Mouse (Mus musculus) stomach, embryonic 15.5 days (tissue): ENCODE measurements around the gene Gcnt3. TPM values are rescaled to one million over a fixed set of nuclear protein-coding genes. Genes with fewer than 3 reads are reported as not detected.

Experiments used
- ATAC-seq: fragments of 200-750 bp; cut with Nextera tagmentation; 2 replicates; pipeline ENCODE4 v1.8.0; 2017; ENCODE audit warnings: low read depth, moderate number of reproducible peaks, moderate TSS enrichment; ENCODE audit not compliant: insufficient read depth, low FRiP score
- H3K27ac ChIP-seq: fragments of 300-500 bp; sonication (generic); 2 replicates; pipeline ENCODE4 v1.5.1; 2015; ENCODE audit warnings: mild to moderate bottlenecking, inconsistent platforms
- H3K27me3 ChIP-seq: fragments of 300-500 bp; sonication (generic); replicated peaks from 2 replicates; pipeline ENCODE4 v1.6.1; 2015; ENCODE audit warnings: inconsistent platforms
- H3K36me3 ChIP-seq: fragments of 300-500 bp; sonication (generic); 2 replicates; pipeline ENCODE4 v1.6.1; 2015; ENCODE audit warnings: inconsistent platforms
- H3K4me1 ChIP-seq: fragments of 300-500 bp; sonication (generic); 2 replicates; pipeline ENCODE4 v1.6.1; 2015; ENCODE audit warnings: inconsistent platforms
- H3K4me2 ChIP-seq: fragments of 300-500 bp; sonication (generic); 2 replicates; pipeline ENCODE4 v1.6.1; 2015; ENCODE audit warnings: mild to moderate bottlenecking, inconsistent platforms
- H3K4me3 ChIP-seq: fragments of 300-500 bp; sonication (generic); replicated peaks from 2 replicates; pipeline ENCODE4 v1.5.1; 2015; ENCODE audit warnings: inconsistent platforms
- H3K9ac ChIP-seq: fragments of 300-500 bp; sonication (generic); 2 replicates; pipeline ENCODE4 v1.6.1; 2015; ENCODE audit warnings: inconsistent platforms
- H3K9me3 ChIP-seq: fragments of 300-500 bp; sonication (generic); 2 replicates; pipeline ENCODE4 v1.6.1; 2016; ENCODE audit warnings: inconsistent platforms
- WGBS: fragments of 180-500 bp; shearing (Covaris S2); methylation state at CpG from one replicate; pipeline ENCODE4 v1.1.7; 2015; 5-methylcytosine and 5-hydroxymethylcytosine counted together
- polyA plus RNA-seq: library from polyadenylated mRNA; unstranded; fragments of >200 nt; fragmentation: Nextera tagmentation; extraction: Ambion mirVana; gene quantifications from 2 replicates; pipeline ENCODE4 v1.2.1, GENCODE M21; 2015

The Gcnt3 gene
- polyA plus RNA-seq, 1 experiment from 2014 or later, result 12.0 TPM

- Histone ChIP-seq H3K4me3 (no peak overlapping the region), H3K27ac (no peak overlapping the region), H3K27me3 (no peaks in the 10 kb centered on the region), H3K36me3 (peaks cover 3% of the 10 kb centered on the region; the same call in 1 of the 2 replicates), H3K9me3 (no peaks in the 10 kb centered on the region), H3K4me1 (0 out of 2 replicates have a peak, but pooled peaks cover 3% of the 10 kb centered on the region), H3K4me2 (no peak overlapping the region), H3K9ac (no peak overlapping the region)
- no peak for ATAC-seq
These were observed 19.0 kb downstream of the Gcnt3 start for GRCm38 (mm10) chr9:70018879-70019278.

GRCm38 (mm10) chr9:70015632-70016031, 22.3 kb downstream of the Gcnt3 start:
- WGBS, result 92% methylated on average over 2 of the region's 2 CpGs
- Histone ChIP-seq H3K27me3 (no peaks in the 10 kb centered on the region), H3K36me3 (peaks cover 3% of the 10 kb centered on the region; the same call in 1 of the 2 replicates), H3K9me3 (no peaks in the 10 kb centered on the region), H3K4me2 (no peak overlapping the region), H3K9ac (no peak overlapping the region), H3K4me1 (peaks cover 13% of the 10 kb centered on the region), H3K4me3 (no peak overlapping the region), H3K27ac (no peak overlapping the region)
- ATAC-seq, result no peak

- peaks cover 13% of the 10 kb centered on the region for H3K4me1 ChIP-seq
- no peaks in the 10 kb centered on the region for H3K27me3 ChIP-seq
- H3K4me3 ChIP-seq, result peak within 1 kb of the TSS; percentile 89
- peak within 1 kb of the TSS; percentile 94 for H3K9ac ChIP-seq
- peaks cover 13% of the 10 kb centered on the region; the same call in 1 of the 2 replicates for H3K36me3 ChIP-seq
- peak within 1 kb of the TSS; percentile 92 for H3K27ac ChIP-seq
- peak; percentile 97 for ATAC-seq
- WGBS, result 0% methylated on average over 46 of the region's 57 CpGs
- no peaks in the 10 kb centered on the region for H3K9me3 ChIP-seq
- peak within 1 kb of the TSS; percentile 67 for H3K4me2 ChIP-seq
These were observed 25.4 kb downstream of the Gcnt3 start, which contains the start of gene Gtf2a2 for GRCm38 (mm10) chr9:70012408-70012901. Gene Gtf2a2 (plus strand): TSS chr9:70012550.

- Histone ChIP-seq H3K4me1 (peaks cover 13% of the 10 kb centered on the region), H3K9me3 (no peaks in the 10 kb centered on the region), H3K9ac (peak overlapping the region; percentile 94; the same call in 1 of the 2 replicates), H3K36me3 (peaks cover 10% of the 10 kb centered on the region; the same call in 1 of the 2 replicates), H3K4me3 (peak overlapping the region; percentile 89), H3K27ac (peak overlapping the region; percentile 92), H3K27me3 (no peaks in the 10 kb centered on the region), H3K4me2 (peak overlapping the region; percentile 57)
- WGBS, result 62% methylated on average over 14 of the region's 14 CpGs
- ATAC-seq, result 0 out of 2 replicates have a peak, but pooled peaks have one; percentile 9
These were observed 26.1 kb downstream of the Gcnt3 start for GRCm38 (mm10) chr9:70011537-70012407.

GRCm38 (mm10) chr9:70010781-70011473, 27.0 kb downstream of the Gcnt3 start:
- 87% methylated on average over 5 of the region's 5 CpGs for WGBS
- Histone ChIP-seq H3K4me1 (peaks cover 13% of the 10 kb centered on the region), H3K4me3 (no peak overlapping the region), H3K9ac (no peak overlapping the region), H3K4me2 (no peak overlapping the region), H3K36me3 (peaks cover 10% of the 10 kb centered on the region; the same call in 1 of the 2 replicates), H3K9me3 (no peaks in the 10 kb centered on the region), H3K27ac (no peak overlapping the region), H3K27me3 (no peaks in the 10 kb centered on the region)
- no peak for ATAC-seq

- 83% methylated on average over 8 of the region's 8 CpGs for WGBS
- H3K4me2 ChIP-seq, result no peak overlapping the region
- H3K9ac ChIP-seq, result no peak overlapping the region
- H3K36me3 ChIP-seq, result peaks cover 13% of the 10 kb centered on the region; the same call in 1 of the 2 replicates
- H3K27me3 ChIP-seq, result no peaks in the 10 kb centered on the region
- H3K4me1 ChIP-seq, result peaks cover 13% of the 10 kb centered on the region
- no peak for ATAC-seq
- no peak overlapping the region for H3K4me3 ChIP-seq
- H3K27ac ChIP-seq, result no peak overlapping the region
- H3K9me3 ChIP-seq, result no peaks in the 10 kb centered on the region
These were observed 28.1 kb downstream of the Gcnt3 start for GRCm38 (mm10) chr9:70009754-70010304.

GRCm38 (mm10) chr9:70007506-70008248, 30.2 kb downstream of the Gcnt3 start:
- no peak overlapping the region for H3K27ac ChIP-seq
- ATAC-seq, result no peak
- H3K4me2 ChIP-seq, result no peak overlapping the region
- peaks cover 3% of the 10 kb centered on the region; the same call in 1 of the 2 replicates for H3K4me1 ChIP-seq
- WGBS, result 88% methylated on average over 14 of the region's 14 CpGs
- H3K4me3 ChIP-seq, result no peak overlapping the region
- H3K36me3 ChIP-seq, result peaks cover 20% of the 10 kb centered on the region
- H3K9ac ChIP-seq, result no peak overlapping the region
- no peaks in the 10 kb centered on the region for H3K27me3 ChIP-seq
- H3K9me3 ChIP-seq, result no peaks in the 10 kb centered on the region

GRCm38 (mm10) chr9:70006984-70007383, 30.9 kb downstream of the Gcnt3 start:
- Histone ChIP-seq H3K4me1 (peaks cover 1% of the 10 kb centered on the region; the same call in 1 of the 2 replicates), H3K27me3 (no peaks in the 10 kb centered on the region), H3K9me3 (no peaks in the 10 kb centered on the region), H3K36me3 (peaks cover 25% of the 10 kb centered on the region), H3K27ac (no peak overlapping the region), H3K4me2 (no peak overlapping the region), H3K9ac (no peak overlapping the region), H3K4me3 (no peak overlapping the region)
- no peak for ATAC-seq
- 87% methylated on average over 5 of the region's 5 CpGs for WGBS

- H3K27me3 ChIP-seq, result no peaks in the 10 kb centered on the region
- no peak for ATAC-seq
- H3K4me1 ChIP-seq, result no peaks in the 10 kb centered on the region
- H3K36me3 ChIP-seq, result peaks cover 51% of the 10 kb centered on the region
- no peak overlapping the region for H3K27ac ChIP-seq
- no peak overlapping the region for H3K9ac ChIP-seq
- 81% methylated on average over 10 of the region's 10 CpGs for WGBS
- no peak overlapping the region for H3K4me3 ChIP-seq
- no peak overlapping the region for H3K4me2 ChIP-seq
- no peaks in the 10 kb centered on the region for H3K9me3 ChIP-seq
These were observed 34.4 kb downstream of the Gcnt3 start for GRCm38 (mm10) chr9:70003516-70003915.

- Histone ChIP-seq H3K36me3 (peaks cover 51% of the 10 kb centered on the region), H3K9me3 (no peaks in the 10 kb centered on the region), H3K4me1 (no peaks in the 10 kb centered on the region), H3K27me3 (no peaks in the 10 kb centered on the region), H3K9ac (no peak overlapping the region), H3K4me3 (no peak overlapping the region), H3K27ac (no peak overlapping the region), H3K4me2 (no peak overlapping the region)
- WGBS, result 86% methylated on average over 1 of the region's 1 CpGs
- no peak for ATAC-seq
These were observed 38.6 kb downstream of the Gcnt3 start for GRCm38 (mm10) chr9:69999318-69999717.

GRCm38 (mm10) chr9:69994547-69994946, 43.3 kb downstream of the Gcnt3 start:
- H3K9me3 ChIP-seq, result no peaks in the 10 kb centered on the region
- H3K9ac ChIP-seq, result no peak overlapping the region
- peaks cover 22% of the 10 kb centered on the region for H3K36me3 ChIP-seq
- H3K27ac ChIP-seq, result no peak overlapping the region
- no peak overlapping the region for H3K4me2 ChIP-seq
- no peaks in the 10 kb centered on the region for H3K27me3 ChIP-seq
- H3K4me3 ChIP-seq, result no peak overlapping the region
- peaks cover 27% of the 10 kb centered on the region for H3K4me1 ChIP-seq
- WGBS, result 88% methylated on average over 5 of the region's 5 CpGs
- no peak for ATAC-seq
